Mouse (Mus musculus): Measurements from ENCODE around the gene Gm16430. TPM values are rescaled to one million over a fixed set of nuclear protein-coding genes. Genes with fewer than 3 reads are reported as not detected.
"Not testable (repeated sequence)": the region's sequence is repeated elsewhere in the genome, so short reads cannot be mapped to it uniquely, and the experiment has no call there.

The Gm16430 gene
- not detected in 2 replicates for polyA plus RNA-seq (2015; fragmentation: Nextera tagmentation; extraction: Ambion mirVana)

- not testable (repeated sequence) for H3K36me3 ChIP-seq, H3K9me3 ChIP-seq
- no CpG with 5 or more reads among the region's 7 CpGs for WGBS
These were observed at the start of gene Gm16430 for GRCm38 (mm10) chrX:54621911-54622310. Gene Gm16430, plus strand, starts transcription at chrX:54622211.

More at GRCm38 (mm10) chrX:54621911-54622310, at the start of gene Gm16430:
- not testable (repeated sequence) for H3K27ac ChIP-seq (replicated peaks); H3K4me3 ChIP-seq; H3K4me2 ChIP-seq; H3K9ac ChIP-seq; H3K27me3 ChIP-seq; ATAC-seq (ENCODE audit: low read depth); H3K4me1 ChIP-seq (replicated peaks)

Other genes starting within 250 kb of the Gm16430 start
- gene Gm16405, start 91.0 kb upstream of the Gm16430 start, polyA plus RNA-seq (2015; fragmentation: Nextera tagmentation; extraction: Ambion mirVana), result not detected in 2 replicates

Data from neural tube, embryonic 13.5 days (tissue).